Mouse (Mus musculus) MEL (cell line): ENCODE measurements at regions not wholly inside any gene's neighbourhood (a gene's known extent, or its start where the extent isn't known, plus 50 kb on each side); places are given as distances from the start of the nearest gene placed in this dataset.
A peak's percentile ranks its signal among the peaks of the same experiment; 100 is the strongest.

Experiments used
- DNase-seq: peaks from one replicate; pipeline ENCODE4 v3.0.0; 2011; ENCODE audit warnings: low read depth, low spot score
- H3K27ac ChIP-seq: 2 replicates; pipeline ENCODE4 v1.5.1; 2012; ENCODE audit warnings: low read depth, mild to moderate bottlenecking, control low read depth, low read length, moderate library complexity; ENCODE audit not compliant: control insufficient read depth
- H3K27me3 ChIP-seq, 2 experiments: fragments of 150-350 bp in 1 of 2; sonication (generic) in 1 of 2; 2 replicates each; pipeline ENCODE4 v1.6.1; 2012; ENCODE audit warnings: low read length in 2 of 2, mild to moderate bottlenecking in 2 of 2, improper control_type of control experiment in 1 of 2, moderate library complexity in 1 of 2; ENCODE audit not compliant: insufficient read depth in 2 of 2, control insufficient read depth in 1 of 2
- H3K36me3 ChIP-seq, 2 experiments: 2 replicates each; pipeline ENCODE4 v1.6.1; 2012 to 2014; ENCODE audit warnings: low read length in 2 of 2, improper control_type of control experiment in 1 of 2, inconsistent platforms in 1 of 2, mild to moderate bottlenecking in 1 of 2; ENCODE audit not compliant: insufficient read depth in 2 of 2, control insufficient read depth in 1 of 2
- H3K4me1 ChIP-seq, 2 experiments: fragments of 150-350 bp in 1 of 2; sonication (generic) in 1 of 2; 2 replicates each; pipeline ENCODE4 v1.6.1; 2012; ENCODE audit warnings: low read length in 2 of 2, improper control_type of control experiment in 1 of 2, mild to moderate bottlenecking in 1 of 2; ENCODE audit not compliant: insufficient read depth in 2 of 2, control insufficient read depth in 1 of 2
- H3K4me3 ChIP-seq, 2 experiments: fragments of 150-350 bp in 1 of 2; sonication (generic) in 1 of 2; 2 replicates each; pipeline ENCODE4 v1.5.1; 2012; ENCODE audit warnings: low read depth in 2 of 2, low read length in 2 of 2, mild to moderate bottlenecking in 2 of 2, moderate library complexity in 2 of 2, control low read depth in 1 of 2, improper control_type of control experiment in 1 of 2; ENCODE audit not compliant: control insufficient read depth in 1 of 2, insufficient read depth in 1 of 2
- H3K79me2 ChIP-seq: 2 replicates; pipeline ENCODE4 v1.6.1; 2012; ENCODE audit warnings: mild to moderate bottlenecking, low read length, moderate library complexity; ENCODE audit not compliant: control insufficient read depth, poor library complexity, insufficient read depth
- H3K9ac ChIP-seq: 2 replicates; pipeline ENCODE4 v1.6.1; 2012; ENCODE audit warnings: low read depth, mild to moderate bottlenecking, control low read depth, low read length, moderate library complexity; ENCODE audit not compliant: control insufficient read depth, poor library complexity, severe bottlenecking
- H3K9me3 ChIP-seq: fragments of 150-350 bp; sonication (generic); replicated peaks from 2 replicates; pipeline ENCODE4 v1.6.1; 2012; ENCODE audit warnings: mild to moderate bottlenecking, low read length, improper control_type of control experiment, moderate library complexity; ENCODE audit not compliant: insufficient read depth
- BHLHE40 ChIP-seq: IDR thresholded peaks from 2 replicates; pipeline ENCODE4 v1.6.1; 2012; ENCODE audit warnings: low read depth, mild to moderate bottlenecking, inconsistent platforms, low read length, improper control_type of control experiment, borderline replicate concordance
- CHD1 ChIP-seq: IDR thresholded peaks from 2 replicates; pipeline ENCODE4 v1.6.1; 2012; ENCODE audit warnings: low read depth, mild to moderate bottlenecking, inconsistent platforms, low read length, improper control_type of control experiment
- CHD2 ChIP-seq: IDR thresholded peaks from 2 replicates; pipeline ENCODE4 v1.6.1; 2011; ENCODE audit warnings: low read length, improper control_type of control experiment
- CTCF ChIP-seq, 3 experiments: IDR thresholded peaks in 2 of 3; conservative IDR thresholded peaks in 1 of 3; 2 replicates each; pipeline ENCODE4 v1.5.1; 2011 to 2012; ENCODE audit warnings: low read length in 3 of 3, low read depth in 2 of 3, mild to moderate bottlenecking in 2 of 3, improper control_type of control experiment in 1 of 3, inconsistent platforms in 1 of 3, mixed read lengths in 1 of 3, moderate library complexity in 1 of 3; ENCODE audit not compliant: control insufficient read depth in 1 of 3, insufficient read depth in 1 of 3, poor library complexity in 1 of 3, severe bottlenecking in 1 of 3
- E2F4 ChIP-seq: IDR thresholded peaks from 2 replicates; pipeline ENCODE4 v1.6.1; 2011; ENCODE audit warnings: low read depth, low read length, improper control_type of control experiment, borderline replicate concordance
- ELF1 ChIP-seq: IDR thresholded peaks from 2 replicates; pipeline ENCODE4 v1.6.1; 2014; ENCODE audit warnings: low read depth, mild to moderate bottlenecking, inconsistent platforms, low read length, improper control_type of control experiment, moderate library complexity
- EP300 ChIP-seq, 2 experiments: IDR thresholded peaks; 2 replicates each; pipeline ENCODE4 v1.6.1; 2011; ENCODE audit warnings: improper control_type of control experiment in 2 of 2, low read length in 2 of 2, low read depth in 1 of 2, mild to moderate bottlenecking in 1 of 2
- GABPA ChIP-seq: IDR thresholded peaks from 2 replicates; pipeline ENCODE4 v1.6.1; 2012; ENCODE audit warnings: low read depth, mild to moderate bottlenecking, inconsistent platforms, low read length, improper control_type of control experiment, moderate library complexity
- HCFC1 ChIP-seq: IDR thresholded peaks from 2 replicates; pipeline ENCODE4 v1.6.1; 2012; ENCODE audit warnings: low read depth, mild to moderate bottlenecking, inconsistent platforms, low read length, improper control_type of control experiment, moderate library complexity
- JUND ChIP-seq: IDR thresholded peaks from 2 replicates; pipeline ENCODE4 v1.6.1; 2011; ENCODE audit warnings: low read depth, mild to moderate bottlenecking, improper control_type of control experiment, low read length
- KAT2A ChIP-seq: conservative IDR thresholded peaks from 2 replicates; pipeline ENCODE4 v1.6.1; 2012; ENCODE audit warnings: low read depth, low read length, improper control_type of control experiment, inconsistent platforms
- MAX ChIP-seq: IDR thresholded peaks from 2 replicates; pipeline ENCODE4 v1.6.1; 2011; ENCODE audit warnings: low read length, improper control_type of control experiment
- MAZ ChIP-seq: IDR thresholded peaks from 2 replicates; pipeline ENCODE4 v1.6.1; 2012; ENCODE audit warnings: low read depth, mild to moderate bottlenecking, inconsistent platforms, low read length, improper control_type of control experiment
- MEF2A ChIP-seq: IDR thresholded peaks from 2 replicates; pipeline ENCODE4 v1.6.1; 2014; ENCODE audit warnings: low read depth, mild to moderate bottlenecking, inconsistent platforms, low read length, improper control_type of control experiment; ENCODE audit not compliant: poor library complexity, insufficient replicate concordance, severe bottlenecking; ENCODE audit errors: extremely low read depth
- MYB ChIP-seq: IDR thresholded peaks from 2 replicates; pipeline ENCODE4 v1.6.1; 2011; ENCODE audit warnings: mild to moderate bottlenecking, low read depth, low read length, improper control_type of control experiment
- MYC ChIP-seq: IDR thresholded peaks from 2 replicates; pipeline ENCODE4 v1.6.1; 2011; ENCODE audit warnings: low read depth, mild to moderate bottlenecking, low read length, improper control_type of control experiment, moderate library complexity
- NELFE ChIP-seq: IDR thresholded peaks from 2 replicates; pipeline ENCODE4 v1.6.1; 2011; ENCODE audit warnings: low read depth, low read length, improper control_type of control experiment
- RAD21 ChIP-seq: IDR thresholded peaks from 2 replicates; pipeline ENCODE4 v1.6.1; 2011; ENCODE audit warnings: mild to moderate bottlenecking, low read depth, low read length, improper control_type of control experiment
- SIN3A ChIP-seq: IDR thresholded peaks from 2 replicates; pipeline ENCODE4 v1.6.1; 2012; ENCODE audit warnings: low read length, improper control_type of control experiment, inconsistent platforms
- SMC3 ChIP-seq: IDR thresholded peaks from 2 replicates; pipeline ENCODE4 v1.6.1; 2011; ENCODE audit warnings: low read depth, low read length, improper control_type of control experiment
- TAL1 ChIP-seq: IDR thresholded peaks from 2 replicates; pipeline ENCODE4 v1.6.1; 2012; ENCODE audit warnings: mild to moderate bottlenecking, inconsistent platforms, low read length, moderate library complexity, mixed read lengths
- TBP ChIP-seq: IDR thresholded peaks from 2 replicates; pipeline ENCODE4 v1.8.0; 2011; ENCODE audit warnings: low read depth, low read length, improper control_type of control experiment
- UBTF ChIP-seq: IDR thresholded peaks from 2 replicates; pipeline ENCODE4 v1.6.1; 2012; ENCODE audit warnings: low read depth, mild to moderate bottlenecking, inconsistent platforms, low read length, improper control_type of control experiment, moderate library complexity, borderline replicate concordance; ENCODE audit not compliant: insufficient read depth
- USF1 ChIP-seq: IDR thresholded peaks from 2 replicates; pipeline ENCODE4 v1.6.1; 2014; ENCODE audit warnings: low read depth, mild to moderate bottlenecking, inconsistent platforms, low read length, improper control_type of control experiment, moderate library complexity
- ZC3H11A ChIP-seq: IDR thresholded peaks from 2 replicates; pipeline ENCODE4 v1.6.1; 2012; ENCODE audit warnings: low read depth, mild to moderate bottlenecking, inconsistent platforms, low read length, improper control_type of control experiment
- ZKSCAN1 ChIP-seq: IDR thresholded peaks from 2 replicates; pipeline ENCODE4 v1.6.1; 2012; ENCODE audit warnings: low read depth, mild to moderate bottlenecking, inconsistent platforms, low read length, improper control_type of control experiment, moderate library complexity
- ZMIZ1 ChIP-seq: IDR thresholded peaks from 2 replicates; pipeline ENCODE4 v1.6.1; 2012; ENCODE audit warnings: low read depth, mild to moderate bottlenecking, inconsistent platforms, low read length, improper control_type of control experiment, moderate library complexity

DNA sequence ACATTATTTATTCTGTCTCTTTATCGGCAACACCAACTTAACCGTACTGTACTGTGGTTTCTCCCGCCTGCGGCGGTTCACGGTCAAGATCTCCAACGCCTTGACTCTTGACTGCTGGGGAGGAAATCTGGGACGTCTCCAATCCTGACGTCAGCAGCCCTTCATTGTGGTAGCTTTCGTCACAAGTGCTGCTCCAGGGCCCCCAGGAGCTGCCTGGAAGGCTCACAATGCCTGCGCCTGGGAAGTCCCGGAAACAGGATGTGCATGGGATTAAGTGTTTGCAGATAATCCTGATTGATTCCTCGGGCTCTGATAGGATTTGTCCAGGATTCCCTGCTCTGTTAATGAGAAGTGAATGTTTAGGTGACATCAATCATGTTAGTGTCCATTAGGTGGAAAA, 82.3 kb upstream of the C1qtnf3 start:
- Histone ChIP-seq H3K9me3 (no peaks in the 10 kb centered on the region), H3K36me3 (no peaks in the 10 kb centered on the region), H3K4me3 (no peak overlapping the region), H3K79me2 (no peaks in the 10 kb centered on the region), H3K4me1 (0 out of 4 replicates have a peak, but pooled peaks cover 0 to 2% of the 10 kb centered on the region in 2 experiments), H3K27me3 (no peaks in the 10 kb centered on the region), H3K9ac (no peak overlapping the region), H3K27ac (no peak overlapping the region)
- DNase-seq: no peak
- no peak for TF ChIP-seq UBTF
- TF ChIP-seq NELFE: no peak
- no peak for TF ChIP-seq EP300 (IDR thresholded peaks at IDR 0.05; ENCODE audit: low read depth in 1 of 2, low read length in 2 of 2)
- no peak for TF ChIP-seq KAT2A
- TF ChIP-seq TBP: no peak
- no peak for TF ChIP-seq RAD21
- no peak for TF ChIP-seq ELF1
- TF ChIP-seq BHLHE40: no peak
- TF ChIP-seq E2F4: no peak
- no peak for TF ChIP-seq CHD1
- TF ChIP-seq ZKSCAN1: no peak
- TF ChIP-seq MAZ: no peak
- TF ChIP-seq HCFC1: no peak
- TF ChIP-seq ZMIZ1: no peak
- no peak for TF ChIP-seq SIN3A

DNA sequence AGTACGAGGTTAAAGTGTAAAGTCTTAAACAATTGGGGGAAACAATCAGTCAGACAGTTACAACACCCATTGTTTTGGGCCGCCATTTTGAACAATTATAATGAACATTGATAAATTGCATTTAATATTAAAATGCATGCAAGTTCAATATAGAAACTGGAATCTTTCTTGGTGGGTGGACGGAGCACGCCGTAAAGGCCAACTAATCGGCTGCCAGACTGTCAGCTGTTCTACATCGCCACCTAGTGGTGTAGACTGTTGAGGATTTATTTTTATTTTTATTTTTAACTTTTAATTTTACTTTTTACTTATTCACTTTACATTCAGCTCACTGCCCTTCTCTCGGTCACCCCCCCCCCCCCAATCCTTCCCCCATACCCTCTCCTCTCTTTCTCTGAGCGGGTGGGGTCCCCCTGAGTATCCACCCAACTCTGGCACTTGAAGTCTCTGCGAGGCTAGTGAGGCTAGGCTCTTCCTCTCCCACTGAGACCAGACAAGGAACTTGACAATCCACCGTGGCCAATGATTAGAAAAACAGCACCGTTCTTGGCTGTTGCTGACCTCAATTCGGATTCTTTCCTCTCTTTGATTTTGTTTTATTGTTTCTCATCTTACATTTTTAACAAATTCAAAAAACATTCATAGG, 79.7 kb upstream of the C1qtnf3 start:
- Histone ChIP-seq H3K4me3 (no peak overlapping the region), H3K79me2 (no peaks in the 10 kb centered on the region), H3K27ac (no peak overlapping the region), H3K36me3 (no peaks in the 10 kb centered on the region), H3K4me1 (0 out of 4 replicates have a peak, but pooled peaks cover 0 to 2% of the 10 kb centered on the region in 2 experiments), H3K9ac (no peak overlapping the region), H3K9me3 (no peaks in the 10 kb centered on the region), H3K27me3 (no peaks in the 10 kb centered on the region)
- peak; percentile 48 for DNase-seq
- peak; percentile 60 for TF ChIP-seq RAD21
- no peak for TF ChIP-seq KAT2A
- no peak for TF ChIP-seq MEF2A
- no peak for TF ChIP-seq JUND
- no peak for TF ChIP-seq MYB
- TF ChIP-seq CTCF (IDR thresholded peaks at IDR 0.05 in 2 of 3, conservative IDR thresholded peaks at IDR 0.05 in 1 of 3; ENCODE audit: control insufficient read depth in 1 of 3, insufficient read depth in 1 of 3, low read depth in 2 of 3, low read length in 3 of 3, poor library complexity in 1 of 3, severe bottlenecking in 1 of 3): peak; percentile 54 to 69 (median 56)
- TF ChIP-seq SMC3: peak; percentile 59
- TF ChIP-seq ZC3H11A: peak; percentile 17; the same call in 1 of the 2 replicates
- no peak for TF ChIP-seq BHLHE40
- no peak for TF ChIP-seq MAX
- TF ChIP-seq UBTF: no peak
- no peak for TF ChIP-seq TAL1
- no peak for TF ChIP-seq TBP
- TF ChIP-seq GABPA: no peak
- TF ChIP-seq MYC: no peak
- no peak for TF ChIP-seq ZKSCAN1
- TF ChIP-seq CHD2: no peak
- TF ChIP-seq USF1: no peak
